Mouse (Mus musculus) thymus, postnatal 10 days (tissue): Measurements from ENCODE around the gene Utp20.

ENCODE experiments used
- DNase-seq, 2 experiments: peaks; one replicate each; pipeline ENCODE4 v3.0.0; 2021; ENCODE audit warnings: low spot score in 2 of 2

Utp20 gene

DNA sequence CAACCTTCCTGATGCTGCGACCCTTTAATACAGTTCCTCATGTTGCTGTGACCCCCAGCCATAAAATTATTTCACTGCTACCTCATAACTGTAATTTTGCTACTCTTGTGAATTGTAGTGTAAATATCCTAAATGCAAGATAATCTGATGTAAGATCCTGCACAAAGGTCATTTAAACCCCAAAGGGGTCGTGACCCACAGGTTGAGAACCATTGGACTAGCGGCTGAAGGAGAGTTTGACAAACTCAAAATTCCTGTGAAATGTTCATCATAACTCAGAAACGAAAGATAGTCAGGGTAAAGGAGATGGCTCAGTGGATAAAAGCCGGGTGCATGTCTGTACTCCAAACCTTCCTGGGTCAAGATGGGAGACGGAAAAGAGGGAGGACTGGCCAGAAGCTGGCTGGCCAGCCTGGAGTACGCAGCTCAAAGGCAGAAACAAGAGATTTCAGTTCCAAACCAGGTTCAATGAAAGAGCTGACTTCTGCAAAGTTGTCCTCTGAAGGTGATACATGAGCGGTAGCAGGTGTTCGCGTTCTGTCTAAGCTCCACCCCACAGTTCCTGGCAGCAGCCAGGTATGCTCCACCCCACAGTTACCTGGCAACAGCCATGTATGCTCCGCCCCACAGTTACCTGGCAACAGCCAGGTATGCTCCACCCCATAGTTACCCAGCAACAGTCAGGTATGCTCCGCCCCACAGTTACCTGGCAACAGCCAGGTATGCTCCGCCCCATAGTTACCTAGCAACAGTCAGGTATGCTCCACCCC, 109.4 kb downstream of the Utp20 start:
- no peak for DNase-seq

- DNase-seq: no peak
Observed at GRCm38 (mm10) chr10:88715621-88716020, 111.0 kb downstream of the Utp20 start.

- no peak for DNase-seq
Observed at GRCm38 (mm10) chr10:88714744-88715143, 111.9 kb downstream of the Utp20 start.

- DNase-seq: no peak
Observed at GRCm38 (mm10) chr10:88712359-88712758, 114.2 kb downstream of the Utp20 start.

DNA sequence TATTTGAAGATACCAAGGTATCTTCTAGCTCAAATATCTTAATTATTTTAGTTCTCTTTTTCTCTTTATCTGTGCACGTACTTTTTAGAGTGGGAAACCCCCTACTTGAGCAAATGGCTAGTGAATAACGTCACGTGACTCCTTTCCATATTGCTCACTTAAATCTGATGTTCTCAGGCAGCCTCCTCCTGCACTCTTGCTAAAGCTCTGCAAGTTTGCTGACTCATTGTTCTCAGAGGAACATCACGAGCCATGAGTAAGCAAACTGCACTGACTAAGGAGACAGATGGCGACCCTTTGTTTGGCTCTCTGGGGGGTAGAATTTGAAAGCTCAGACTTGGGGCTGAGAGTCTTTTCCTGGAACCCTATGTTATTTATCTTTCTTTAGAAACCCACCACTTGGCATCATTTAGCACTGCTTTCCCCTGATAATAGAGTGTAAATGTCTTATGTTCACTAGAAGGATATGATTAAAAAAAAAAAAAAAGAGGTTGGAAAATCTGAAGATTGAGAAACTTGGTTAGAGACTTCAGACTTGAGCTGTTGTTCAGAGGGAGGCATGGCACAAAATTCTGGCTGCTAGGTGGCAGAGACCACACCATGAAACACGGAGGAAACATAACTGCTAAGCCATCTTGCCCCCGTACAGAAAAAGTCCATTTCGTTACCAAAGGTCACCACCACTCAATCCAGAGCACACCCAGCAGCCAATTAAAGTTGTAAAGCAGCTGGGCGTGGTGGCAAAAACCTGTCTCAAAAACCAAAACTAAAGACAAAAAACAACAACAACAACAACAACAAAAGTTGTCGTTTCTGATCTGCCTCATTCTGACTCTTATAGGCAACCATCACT, 117.7 kb downstream of the Utp20 start:
- no peak for DNase-seq

DNA sequence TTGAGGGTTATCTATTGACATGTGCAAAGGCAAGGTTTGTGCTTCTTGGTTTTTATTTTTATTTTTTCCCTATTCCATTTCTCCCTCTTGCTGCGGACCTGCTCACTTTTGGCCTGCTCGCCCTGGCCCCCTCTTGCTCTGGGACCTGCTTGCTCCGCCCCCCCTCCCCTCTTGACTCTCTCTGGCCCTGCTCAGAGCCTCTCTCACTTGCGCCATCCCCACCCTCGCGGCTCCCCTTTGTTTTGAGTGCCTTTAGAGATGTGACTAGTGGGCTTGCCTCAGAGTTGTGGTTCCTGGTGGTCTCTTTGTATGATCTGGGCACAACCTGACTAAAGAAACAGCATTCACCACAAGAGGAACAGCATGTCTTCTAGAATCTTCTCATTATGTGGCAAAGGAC, 125.7 kb downstream of the Utp20 start:
- DNase-seq: no peak
